Mouse (Mus musculus) kidney, adult 8-10 months (tissue): ENCODE measurements around the gene Calr4.

Experiments used
- DNase-seq, 2 experiments: peaks; one replicate each; pipeline ENCODE4 v3.0.0; 2022

The Calr4 gene

GRCm38 (mm10) chr4:109236186-109236879 lies 2.0 kb downstream of the Calr4 start:
- no peak for DNase-seq

- DNase-seq = peak; percentile 61 to 68
Observed at GRCm38 (mm10) chr4:109238428-109239268, 4.4 kb downstream of the Calr4 start.

GRCm38 (mm10) chr4:109241221-109241620 lies 6.9 kb downstream of the Calr4 start:
- no peak for DNase-seq

GRCm38 (mm10) chr4:109241934-109242333 lies 7.6 kb downstream of the Calr4 start:
- no peak for DNase-seq

- DNase-seq = no peak
Observed at GRCm38 (mm10) chr4:109244506-109244905, 10.2 kb downstream of the Calr4 start.

- DNase-seq = no peak
Observed at GRCm38 (mm10) chr4:109245016-109245620, 10.8 kb downstream of the Calr4 start.

GRCm38 (mm10) chr4:109251605-109252004 lies 17.3 kb downstream of the Calr4 start:
- peak; percentile 25 to 29 for DNase-seq

- no peak for DNase-seq
Observed at GRCm38 (mm10) chr4:109252199-109252598, 17.9 kb downstream of the Calr4 start.

- DNase-seq = no peak
Observed at GRCm38 (mm10) chr4:109253664-109254151, 19.4 kb downstream of the Calr4 start.

GRCm38 (mm10) chr4:109254511-109254910 lies 20.2 kb downstream of the Calr4 start:
- DNase-seq = no peak

GRCm38 (mm10) chr4:109255321-109255720 lies 21.0 kb downstream of the Calr4 start:
- no peak for DNase-seq

GRCm38 (mm10) chr4:109255727-109256417 lies 21.6 kb downstream of the Calr4 start:
- DNase-seq = no peak

GRCm38 (mm10) chr4:109256791-109257190 lies 22.5 kb downstream of the Calr4 start:
- no peak for DNase-seq

- peak; percentile 16 to 56 for DNase-seq
Observed at GRCm38 (mm10) chr4:109257639-109258038, 23.4 kb downstream of the Calr4 start.

- no peak for DNase-seq
Observed at GRCm38 (mm10) chr4:109262068-109262467, 27.8 kb downstream of the Calr4 start.

- no peak for DNase-seq
Observed at GRCm38 (mm10) chr4:109266056-109266455, 31.8 kb downstream of the Calr4 start.

- DNase-seq = peak; percentile 42 to 47
Observed at GRCm38 (mm10) chr4:109266744-109267143, 32.5 kb downstream of the Calr4 start.

- no peak for DNase-seq
Observed at GRCm38 (mm10) chr4:109267452-109267851, 33.2 kb downstream of the Calr4 start.

GRCm38 (mm10) chr4:109268903-109269302 lies 34.6 kb downstream of the Calr4 start:
- no peak for DNase-seq

GRCm38 (mm10) chr4:109271803-109272202 lies 37.5 kb downstream of the Calr4 start:
- DNase-seq = no peak

- no peak for DNase-seq
Observed at GRCm38 (mm10) chr4:109273586-109274240, 39.4 kb downstream of the Calr4 start.
